Comparison of ENCODE assay signal across 18 mouse cellular contexts in genomic region chr1:136618570-136618969, GRCm38 (mm10). TPM values are rescaled to one million over a fixed set of nuclear protein-coding genes. Genes with fewer than 3 reads are reported as not detected.
DNase-seq lines count a peak whose midpoint lies in the region; ATAC-seq lines count a peak whose summit lies in the region.
"Had no signal": no experiment of that assay in that cellular context is flagged by ENCODE, and none has a peak within 500 bp of the region (broad histone marks: within the 10 kb centered on the region; RNA-seq: fewer than 3 reads in every experiment).

No protein-coding gene starts in this region.

- peak; percentile 91 for ATAC-seq in granulocyte monocyte progenitor cell, adult 5-6 weeks (replicated peaks; ENCODE audit: poor library complexity, severe bottlenecking)
- ATAC-seq in monocyte, adult 5-6 weeks (replicated peaks; ENCODE audit: insufficient number of reproducible peaks, low FRiP score, low TSS enrichment, poor library complexity, severe bottlenecking): 0 out of 2 replicates have a peak, but pooled peaks have one; percentile 19
- ATAC-seq: forebrain, embryonic 13.5 days; hindbrain, embryonic 16.5 days; intestine, postnatal 0 days; midbrain, embryonic 16.5 days had no signal

- DNase-seq in 416B (ENCODE audit: low read depth): peak; percentile 51
- DNase-seq in T-cell, adult 2 months (ENCODE audit: low spot score): peak; percentile 27
- DNase-seq in urinary bladder, postnatal 36 days (ENCODE audit: low spot score in 2 of 2): no peak
- no peak for DNase-seq in cerebellum, postnatal 10 days
- DNase-seq in layer of hippocampus, adult 11-12 months (ENCODE audit: low spot score): no peak
- DNase-seq: adrenal gland, postnatal 14 days; cerebellum, adult 18-20 months; cerebellum, postnatal 14 days; gastrocnemius, postnatal 14 days; kidney, postnatal 14 days; lung, postnatal 4 days; right cerebral cortex, postnatal 14 days had no signal

RNA-seq across cellular contexts. Expression of gene Zfp281, which starts 6.1 kb away (rescaled TPM):
- total RNA-seq in granulocyte monocyte progenitor cell, adult 5-6 weeks (2014; fragmentation: Nextera tagmentation): 10.9 and 14.1 TPM in 2 replicates
- 23.1 and 25.1 TPM in 2 replicates for total RNA-seq in granulocyte monocyte progenitor cell, adult 5-6 weeks (2017)
- 36.6 to 52.3 TPM (median 38.8 TPM) in 3 replicates for total RNA-seq in monocyte, adult 5-6 weeks (2017)

Comparison
In these comparisons a context has a peak if more than half of its experiments do, and no peak if none do; other contexts are left out.
1. DNase-seq: peak in 416B (single experiment) and T-cell, adult 2 months (single experiment); none in urinary bladder, postnatal 36 days (0 of 2), cerebellum, postnatal 10 days (0 of 2) and layer of hippocampus, adult 11-12 months (single experiment).